24 mouse cellular contexts compared by ENCODE assay signal in the genomic region with DNA sequence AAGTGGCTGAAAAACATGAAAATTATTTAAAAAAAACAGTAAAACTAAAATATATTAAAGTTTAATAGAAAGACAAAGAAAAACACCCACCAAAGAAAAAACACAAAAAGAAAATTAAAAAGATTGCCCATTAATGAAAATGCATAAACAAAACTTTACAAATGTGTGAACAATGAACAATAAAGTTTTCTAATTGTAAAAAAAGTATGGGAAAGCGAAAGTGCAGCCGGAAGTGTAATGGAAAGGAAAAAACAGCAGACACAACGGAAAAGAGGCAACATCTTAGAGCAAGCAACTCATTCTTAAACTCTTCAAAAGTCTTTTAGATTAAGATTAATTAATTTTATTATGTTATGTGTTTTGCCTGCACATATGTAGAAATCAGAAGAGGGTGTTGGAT.
DNase-seq lines count a peak whose midpoint lies in the region; ATAC-seq and TF ChIP-seq lines count a peak whose summit lies in the region.
"Had no signal": no experiment of that assay in that cellular context is flagged by ENCODE, and none has a peak within 500 bp of the region (broad histone marks: within the 10 kb centered on the region; RNA-seq: fewer than 3 reads in every experiment).

No protein-coding gene starts in this region.

- TF ChIP-seq RAD21 in MEL (IDR thresholded peaks at IDR 0.05; ENCODE audit: low read depth, low read length): no peak

- no peaks in the 10 kb centered on the region for H3K36me3 ChIP-seq in MEL (ENCODE audit: control insufficient read depth in 1 of 2, insufficient read depth in 2 of 2, low read length in 2 of 2)
- H3K36me3 ChIP-seq: embryonic facial prominence, embryonic 13.5 days; embryonic facial prominence, embryonic 15.5 days; forebrain, embryonic 10.5 days; forebrain, embryonic 12.5 days had no signal

- H3K27me3 ChIP-seq in MEL (ENCODE audit: control insufficient read depth in 1 of 2, insufficient read depth in 2 of 2, low read length in 2 of 2): no peaks in the 10 kb centered on the region
- H3K27me3 ChIP-seq: embryonic facial prominence, embryonic 13.5 days; embryonic facial prominence, embryonic 15.5 days; forebrain, embryonic 12.5 days had no signal

- TF ChIP-seq EP300 in MEL (IDR thresholded peaks at IDR 0.05; ENCODE audit: low read depth in 1 of 2, low read length in 2 of 2): no peak

- H3K4me1 ChIP-seq in MEL (ENCODE audit: control insufficient read depth in 1 of 2, insufficient read depth in 2 of 2, low read length in 2 of 2): no peaks in the 10 kb centered on the region
- H3K4me1 ChIP-seq: embryonic facial prominence, embryonic 13.5 days; embryonic facial prominence, embryonic 15.5 days; forebrain, embryonic 12.5 days had no signal

- DNase-seq in 416B (ENCODE audit: low read depth) (peak; percentile 41), MEL (ENCODE audit: low read depth, low spot score) (no peak)
- no peak for DNase-seq in c-Kit-positive CD71-positive TER-119-positive erythroid progenitor cells, embryonic 14.5 days (ENCODE audit: low spot score)
- no peak for DNase-seq in right cerebral cortex, postnatal 4 days
- DNase-seq: adrenal gland, adult 8-10 months; adrenal gland, postnatal 14 days; adrenal gland, postnatal 36 days; cerebellum, adult 11 months; cerebellum, adult 18-20 months; cerebellum, adult 8-10 months; cerebellum, adult 9-11 months; cerebellum, postnatal 14 days; cerebellum, postnatal 36 days; embryo, embryonic 11 days had no signal

- no peaks in the 10 kb centered on the region for H3K9me3 ChIP-seq in MEL (replicated peaks; ENCODE audit: insufficient read depth, low read length)
- H3K9me3 ChIP-seq: embryonic facial prominence, embryonic 13.5 days; embryonic facial prominence, embryonic 15.5 days; forebrain, embryonic 10.5 days; forebrain, embryonic 12.5 days had no signal

- H3K79me2 ChIP-seq in MEL (ENCODE audit: control insufficient read depth, insufficient read depth, low read length, poor library complexity): no peaks in the 10 kb centered on the region

- TF ChIP-seq CTCF in MEL (IDR thresholded peaks at IDR 0.05 in 2 of 3, conservative IDR thresholded peaks at IDR 0.05 in 1 of 3; ENCODE audit: control insufficient read depth in 1 of 3, insufficient read depth in 1 of 3, low read depth in 2 of 3, low read length in 3 of 3, poor library complexity in 1 of 3, severe bottlenecking in 1 of 3): no peak

- TF ChIP-seq POLR2A in MEL (IDR thresholded peaks at IDR 0.05; ENCODE audit: control insufficient read depth in 1 of 2, insufficient read depth in 1 of 2, low read depth in 1 of 2, low read length in 2 of 2, poor library complexity in 1 of 2): no peak

- H3K4me3 ChIP-seq in MEL (ENCODE audit: control insufficient read depth in 1 of 2, insufficient read depth in 1 of 2, low read depth in 2 of 2, low read length in 2 of 2): peak overlapping the region in 1 of 2 experiments; percentile 35; a peak in 1 of 4 replicates
- H3K4me3 ChIP-seq: embryonic facial prominence, embryonic 13.5 days; embryonic facial prominence, embryonic 15.5 days; erythroblast, embryonic 14.5 days; forebrain, embryonic 10.5 days; forebrain, embryonic 12.5 days had no signal

- no peak overlapping the region for H3K27ac ChIP-seq in MEL (ENCODE audit: control insufficient read depth, low read depth, low read length)
- H3K27ac ChIP-seq: embryonic facial prominence, embryonic 13.5 days; embryonic facial prominence, embryonic 15.5 days; forebrain, embryonic 10.5 days; forebrain, embryonic 12.5 days had no signal

- no peak for ATAC-seq in CD4-positive, CD25-positive, alpha-beta regulatory T cell, adult 4 months
- ATAC-seq: activated CD4-positive, CD25-positive, alpha-beta regulatory T cell, adult 4 months; forebrain, embryonic 14.5 days; forebrain, embryonic 16.5 days; Patski had no signal

- H3K9ac ChIP-seq in MEL (ENCODE audit: control insufficient read depth, low read depth, low read length, poor library complexity, severe bottlenecking): no peak overlapping the region
- H3K9ac ChIP-seq: embryonic facial prominence, embryonic 13.5 days; embryonic facial prominence, embryonic 15.5 days; forebrain, embryonic 12.5 days had no signal

TF ChIP-seq in MEL, 35 proteins besides CTCF, POLR2A, EP300 and RAD21:
- TF ChIP-seq SIN3A (IDR thresholded peaks at IDR 0.05; ENCODE audit: low read length) (no peak), GATA1 (IDR thresholded peaks at IDR 0.05; ENCODE audit: low read depth, low read length) (no peak), MAZ (IDR thresholded peaks at IDR 0.05; ENCODE audit: low read depth, low read length) (no peak), POLR2AphosphoS5 (IDR thresholded peaks at IDR 0.05; ENCODE audit: borderline replicate concordance, low read depth, low read length) (no peak), MYB (IDR thresholded peaks at IDR 0.05; ENCODE audit: low read depth, low read length) (no peak), CHD1 (IDR thresholded peaks at IDR 0.05; ENCODE audit: low read depth, low read length) (no peak), MXI1 (IDR thresholded peaks at IDR 0.05; ENCODE audit: low read depth, low read length) (no peak), HCFC1 (IDR thresholded peaks at IDR 0.05; ENCODE audit: low read depth, low read length) (0 out of 2 replicates have a peak, but pooled peaks have one; percentile 31), USF2 (IDR thresholded peaks at IDR 0.05; ENCODE audit: borderline replicate concordance in 1 of 2, insufficient read depth in 1 of 2, low read depth in 1 of 2, low read length in 2 of 2) (no peak), ZNF384 (IDR thresholded peaks at IDR 0.05; ENCODE audit: low read depth, low read length) (peak; percentile 77), MEF2A (IDR thresholded peaks at IDR 0.05; ENCODE audit: extremely low read depth, insufficient replicate concordance, low read depth, low read length, poor library complexity, severe bottlenecking) (no peak), MAFK (IDR thresholded peaks at IDR 0.05; ENCODE audit: borderline replicate concordance, low read depth, low read length) (no peak), MAX (IDR thresholded peaks at IDR 0.05; ENCODE audit: low read length) (no peak), NRF1 (IDR thresholded peaks at IDR 0.05; ENCODE audit: insufficient read depth, low read depth, low read length, poor library complexity, severe bottlenecking) (no peak), E2F4 (IDR thresholded peaks at IDR 0.05; ENCODE audit: borderline replicate concordance, low read depth, low read length) (no peak), TAL1 (IDR thresholded peaks at IDR 0.05; ENCODE audit: low read length) (no peak), ZMIZ1 (IDR thresholded peaks at IDR 0.05; ENCODE audit: low read depth, low read length) (no peak), TCF12 (IDR thresholded peaks at IDR 0.05; ENCODE audit: low read depth, low read length) (no peak)
TF ChIP-seq in MEL: peak in this region for 2.
